Mouse (Mus musculus): ENCODE results near the gene Tmem120a. TPM values are rescaled to one million over a fixed set of nuclear protein-coding genes. Genes with fewer than 3 reads are reported as not detected.

Gene Tmem120a
- polyA plus RNA-seq, 1 experiment from 2014 or later, result 87.8 TPM

DNA sequence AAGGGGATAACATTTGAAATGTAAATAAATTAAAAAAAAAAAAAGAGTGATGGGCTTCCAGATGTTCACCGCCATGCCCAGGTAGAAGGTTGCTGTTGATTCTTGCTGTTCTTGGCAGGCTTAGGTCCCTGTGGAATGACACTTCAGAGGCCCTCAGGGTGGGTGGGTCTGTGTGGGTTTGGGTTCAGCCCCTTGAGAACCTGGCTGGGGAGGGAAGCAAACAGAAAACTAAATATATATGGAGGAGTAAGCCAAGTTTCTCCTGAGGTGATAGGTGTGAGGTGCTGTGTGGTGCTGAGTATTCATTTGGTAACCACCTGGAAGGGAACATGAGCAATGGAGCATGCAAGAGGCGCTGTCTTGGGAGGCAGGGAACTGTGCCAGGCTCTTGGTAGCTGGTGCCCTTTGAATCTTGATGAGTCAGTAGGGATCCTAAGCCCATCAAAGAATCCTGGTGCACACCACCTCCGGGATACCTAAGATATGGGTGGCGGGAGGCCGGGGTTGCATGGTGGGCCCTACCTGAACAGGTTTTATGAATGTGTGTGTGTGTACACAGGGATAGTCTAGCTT is 50.9 kb downstream of the Tmem120a start:
- ATAC-seq, result no peak
- Histone ChIP-seq H3K9ac (ENCODE audit: low read depth, low read length) (no peak overlapping the region), H3K4me3 (ENCODE audit: low read depth, low read length) (no peak overlapping the region), H3K4me1 (ENCODE audit: control insufficient read depth, insufficient read depth, low read length) (peaks cover 18% of the 10 kb centered on the region), H3K4me2 (ENCODE audit: low read length) (no peak overlapping the region), H3K27me3 (ENCODE audit: control insufficient read depth, insufficient read depth, low read depth, low read length) (no peaks in the 10 kb centered on the region), H3K9me3 (replicated peaks; ENCODE audit: control insufficient read depth, low read length, poor library complexity, severe bottlenecking) (no peaks in the 10 kb centered on the region), H3K27ac (ENCODE audit: low read length) (no peak overlapping the region), H3K36me3 (ENCODE audit: control insufficient read depth, insufficient read depth, low read length) (no peaks in the 10 kb centered on the region)
- WGBS, result 93% methylated on average over 5 of the region's 5 CpGs

- ATAC-seq, result no peak
- WGBS, result 73% methylated on average over 4 of the region's 4 CpGs
- H3K4me1 ChIP-seq (ENCODE audit: control insufficient read depth, insufficient read depth, low read length), result peaks cover 23% of the 10 kb centered on the region
- H3K4me2 ChIP-seq (ENCODE audit: low read length), result no peak overlapping the region
- no peak overlapping the region for H3K27ac ChIP-seq (ENCODE audit: low read length)
- H3K9ac ChIP-seq (ENCODE audit: low read depth, low read length), result no peak overlapping the region
- no peaks in the 10 kb centered on the region for H3K27me3 ChIP-seq (ENCODE audit: control insufficient read depth, insufficient read depth, low read depth, low read length)
- H3K9me3 ChIP-seq (replicated peaks; ENCODE audit: control insufficient read depth, low read length, poor library complexity, severe bottlenecking), result no peaks in the 10 kb centered on the region
- no peak overlapping the region for H3K4me3 ChIP-seq (ENCODE audit: low read depth, low read length)
- H3K36me3 ChIP-seq (ENCODE audit: control insufficient read depth, insufficient read depth, low read length), result no peaks in the 10 kb centered on the region
Observed at GRCm38 (mm10) chr5:135691266-135691665, 53.0 kb downstream of the Tmem120a start.

GRCm38 (mm10) chr5:135690401-135690800 is 53.8 kb downstream of the Tmem120a start:
- no peak for ATAC-seq
- H3K4me3 ChIP-seq (ENCODE audit: low read depth, low read length), result peak overlapping the region; percentile 88
- peak overlapping the region; percentile 95 for H3K4me2 ChIP-seq (ENCODE audit: low read length)
- H3K36me3 ChIP-seq (ENCODE audit: control insufficient read depth, insufficient read depth, low read length), result no peaks in the 10 kb centered on the region
- H3K4me1 ChIP-seq (ENCODE audit: control insufficient read depth, insufficient read depth, low read length), result peaks cover 23% of the 10 kb centered on the region
- no peaks in the 10 kb centered on the region for H3K27me3 ChIP-seq (ENCODE audit: control insufficient read depth, insufficient read depth, low read depth, low read length)
- no peak overlapping the region for H3K27ac ChIP-seq (ENCODE audit: low read length)
- 84% methylated on average over 5 of the region's 5 CpGs for WGBS
- peak overlapping the region; percentile 84; the same call in 1 of the 2 replicates for H3K9ac ChIP-seq (ENCODE audit: low read depth, low read length)
- no peaks in the 10 kb centered on the region for H3K9me3 ChIP-seq (replicated peaks; ENCODE audit: control insufficient read depth, low read length, poor library complexity, severe bottlenecking)

Small RNAs within 50 kb of the gene (microRNA-seq; reads per million reads assigned to microRNA genes)
- gene Mir7034, result 0.86 reads per million

Other genes with a start within 250 kb of the Tmem120a start
- 39.4 and 39.7 TPM in 2 replicates for gene Hip1, start 199.3 kb downstream of the Tmem120a start, polyA plus RNA-seq (2015; fragmentation: Nextera tagmentation; extraction: Ambion mirVana)
- not detected in 2 replicates for gene Ccl26, start 180.9 kb downstream of the Tmem120a start, polyA plus RNA-seq (2015; fragmentation: Nextera tagmentation; extraction: Ambion mirVana)
- gene Ccl24, start 171.4 kb downstream of the Tmem120a start, polyA plus RNA-seq (2015; fragmentation: Nextera tagmentation; extraction: Ambion mirVana), result 1.2 and 2.3 TPM in 2 replicates
- 86.9 and 93.9 TPM in 2 replicates for gene Rhbdd2, start 111.8 kb downstream of the Tmem120a start, polyA plus RNA-seq (2015; fragmentation: Nextera tagmentation; extraction: Ambion mirVana)
- 123 and 127 TPM in 2 replicates for gene Por, start 74.4 kb downstream of the Tmem120a start, polyA plus RNA-seq (2015; fragmentation: Nextera tagmentation; extraction: Ambion mirVana)
- gene Styxl1, start 33.9 kb upstream of the Tmem120a start, polyA plus RNA-seq (2015; fragmentation: Nextera tagmentation; extraction: Ambion mirVana), result 0.24 and 0.46 TPM in 2 replicates
- 565 and 600 TPM in 2 replicates for gene Mdh2, start 34.0 kb upstream of the Tmem120a start, polyA plus RNA-seq (2015; fragmentation: Nextera tagmentation; extraction: Ambion mirVana)
- 76.2 and 89.7 TPM in 2 replicates for gene Srrm3, start 62.4 kb upstream of the Tmem120a start, polyA plus RNA-seq (2015; fragmentation: Nextera tagmentation; extraction: Ambion mirVana)
- 9.6 and 10.1 TPM in 2 replicates for gene Hspb1, start 143.5 kb upstream of the Tmem120a start, polyA plus RNA-seq (2015; fragmentation: Nextera tagmentation; extraction: Ambion mirVana)
- 1,035 and 1,054 TPM in 2 replicates for gene Ywhag, start 190.2 kb upstream of the Tmem120a start, polyA plus RNA-seq (2015; fragmentation: Nextera tagmentation; extraction: Ambion mirVana)
- 1.8 and 1.9 TPM in 2 replicates for gene Ssc4d, start 230.1 kb upstream of the Tmem120a start, polyA plus RNA-seq (2015; fragmentation: Nextera tagmentation; extraction: Ambion mirVana)
- gene Zp3, start 235.7 kb upstream of the Tmem120a start, polyA plus RNA-seq (2015; fragmentation: Nextera tagmentation; extraction: Ambion mirVana), result 0.23 TPM in 1 of 2 replicates, not detected in the other

All from midbrain, embryonic 16.5 days (tissue).